Mouse (Mus musculus) right cerebral cortex, postnatal 10 days (tissue): ENCODE data around the gene Rxfp3.
"Not testable (repeated sequence)": the region's sequence is repeated elsewhere in the genome, so short reads cannot be mapped to it uniquely, and the experiment has no call there.

Experiments
- DNase-seq, 2 experiments: peaks; one replicate each; pipeline ENCODE4 v3.0.0; 2021; ENCODE audit warnings: low spot score in 2 of 2

Rxfp3 gene

GRCm38 (mm10) chr15:11036535-11037375 lies 1.0 kb downstream of the Rxfp3 start:
- peak in 1 of 2 experiments; percentile 33 for DNase-seq

GRCm38 (mm10) chr15:11035947-11036474 lies 1.8 kb downstream of the Rxfp3 start:
- DNase-seq = peak; percentile 29 to 31

GRCm38 (mm10) chr15:11030188-11030587 lies 7.6 kb downstream of the Rxfp3 start:
- no peak for DNase-seq

GRCm38 (mm10) chr15:11026801-11027561 lies 10.8 kb downstream of the Rxfp3 start:
- DNase-seq = no peak

GRCm38 (mm10) chr15:11014931-11015330 lies 22.9 kb downstream of the Rxfp3 start:
- no peak for DNase-seq

- no peak for DNase-seq
Observed at GRCm38 (mm10) chr15:11010976-11011548, 26.7 kb downstream of the Rxfp3 start.

GRCm38 (mm10) chr15:11008756-11009155 lies 29.0 kb downstream of the Rxfp3 start:
- no peak for DNase-seq

- no peak for DNase-seq
Observed at GRCm38 (mm10) chr15:11004646-11005045, 33.1 kb downstream of the Rxfp3 start.

- DNase-seq = no peak
Observed at GRCm38 (mm10) chr15:11003791-11004190, 34.0 kb downstream of the Rxfp3 start.

GRCm38 (mm10) chr15:11000421-11000820 lies 37.4 kb downstream of the Rxfp3 start, which contains the start of gene Slc45a2:
Slc45a2 (plus strand) TSS chr15:11000721.
- DNase-seq = no peak

- DNase-seq = no peak
Observed at GRCm38 (mm10) chr15:10999832-11000231, 38.0 kb downstream of the Rxfp3 start.

- no peak for DNase-seq
Observed at GRCm38 (mm10) chr15:10991566-10991965, 46.2 kb downstream of the Rxfp3 start.

- no peak for DNase-seq
Observed at GRCm38 (mm10) chr15:10990411-10990810, 47.4 kb downstream of the Rxfp3 start.

- not testable (repeated sequence) for DNase-seq
Observed at GRCm38 (mm10) chr15:10986477-10986876, 51.3 kb downstream of the Rxfp3 start.

GRCm38 (mm10) chr15:10985756-10986155 lies 52.0 kb downstream of the Rxfp3 start:
- DNase-seq = no peak
